ENCODE assay signal across 8 mouse cellular contexts in the genomic region with DNA sequence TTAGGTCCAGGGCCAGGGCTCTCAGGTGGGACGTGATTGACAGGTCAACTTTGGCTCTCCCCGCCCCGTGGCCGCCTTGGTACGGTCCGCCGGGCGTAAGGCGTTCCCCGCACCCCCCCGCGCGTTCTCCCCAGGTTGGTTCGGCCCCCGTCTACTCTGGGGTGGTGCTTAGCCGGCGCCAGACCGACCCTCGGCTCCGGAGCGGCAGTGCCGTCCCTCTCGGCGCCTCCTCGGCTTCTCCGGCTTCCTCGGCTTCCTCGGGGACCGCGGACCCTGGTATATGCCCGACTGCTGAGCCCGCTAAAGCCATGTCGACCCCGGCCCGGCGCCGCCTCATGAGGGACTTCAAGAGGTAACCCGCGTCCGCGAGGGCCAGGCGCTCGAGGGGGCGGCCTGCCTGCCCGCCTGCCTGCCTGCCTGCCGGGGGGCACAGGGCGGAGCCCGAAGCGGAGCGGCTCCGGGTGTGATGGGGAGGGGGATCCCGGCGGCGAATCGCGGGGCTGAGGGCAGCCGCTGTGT. TPM values are rescaled to one million over a fixed set of nuclear protein-coding genes. Genes with fewer than 3 reads are reported as not detected.
DNase-seq lines count a peak whose midpoint lies in the region; ATAC-seq lines count a peak whose summit lies in the region.

No protein-coding gene starts in this region.

- H3K9ac ChIP-seq in embryonic facial prominence, embryonic 12.5 days: peak overlapping the region; percentile 75
- H3K9ac ChIP-seq in midbrain, embryonic 12.5 days (replicated peaks): peak overlapping the region; percentile 76

- no peaks in the 10 kb centered on the region for H3K9me3 ChIP-seq in embryonic facial prominence, embryonic 12.5 days
- H3K9me3 ChIP-seq in limb, embryonic 10.5 days (replicated peaks): no peaks in the 10 kb centered on the region
- H3K9me3 ChIP-seq in midbrain, embryonic 12.5 days: no peaks in the 10 kb centered on the region

- 17% methylated on average over 57 of the region's 57 CpGs for WGBS in embryonic facial prominence, embryonic 12.5 days
- WGBS in limb, embryonic 10.5 days: 9% methylated on average over 53 of the region's 57 CpGs
- WGBS in midbrain, embryonic 12.5 days: 17% methylated on average over 57 of the region's 57 CpGs

- no peaks in the 10 kb centered on the region for H3K27me3 ChIP-seq in embryonic facial prominence, embryonic 12.5 days
- peaks cover 13% of the 10 kb centered on the region for H3K27me3 ChIP-seq in limb, embryonic 10.5 days (ENCODE audit: low read depth, poor library complexity, severe bottlenecking)
- H3K27me3 ChIP-seq in midbrain, embryonic 12.5 days: no peaks in the 10 kb centered on the region

- no peaks in the 10 kb centered on the region for H3K4me1 ChIP-seq in embryonic facial prominence, embryonic 12.5 days
- H3K4me1 ChIP-seq in limb, embryonic 10.5 days: peaks cover 3% of the 10 kb centered on the region
- peaks cover 6% of the 10 kb centered on the region; the same call in 1 of the 2 replicates for H3K4me1 ChIP-seq in midbrain, embryonic 12.5 days

- peak overlapping the region; percentile 64 for H3K4me3 ChIP-seq in embryonic facial prominence, embryonic 12.5 days
- H3K4me3 ChIP-seq in limb, embryonic 10.5 days: peak overlapping the region; percentile 72
- peak overlapping the region; percentile 68 for H3K4me3 ChIP-seq in midbrain, embryonic 12.5 days

- no peaks in the 10 kb centered on the region for H3K36me3 ChIP-seq in embryonic facial prominence, embryonic 12.5 days
- peaks cover 14% of the 10 kb centered on the region for H3K36me3 ChIP-seq in limb, embryonic 10.5 days
- no peaks in the 10 kb centered on the region for H3K36me3 ChIP-seq in midbrain, embryonic 12.5 days

- DNase-seq in 3134 (ENCODE audit: extremely low read depth, insufficient read length, low spot score): peak; percentile 89
- peak; percentile 90 for DNase-seq in adrenal gland, postnatal 25 days
- DNase-seq in heart, adult 18-20 months: peak; percentile 90 to 91
- DNase-seq in kidney, adult 18-20 months: peak; percentile 90
- DNase-seq in limb, embryonic 10.5 days (ENCODE audit: low spot score): peak; percentile 89
- peak; percentile 70 for DNase-seq in skeletal muscle tissue, adult 2 months (ENCODE audit: low read depth, low spot score)

- ATAC-seq in embryonic facial prominence, embryonic 12.5 days (ENCODE audit: insufficient number of reproducible peaks, insufficient read depth, low FRiP score, low TSS enrichment): peak; percentile 93
- ATAC-seq in midbrain, embryonic 12.5 days (ENCODE audit: low FRiP score, low read depth): peak; percentile 97

- peak overlapping the region; percentile 54 for H3K4me2 ChIP-seq in embryonic facial prominence, embryonic 12.5 days (replicated peaks)
- peak overlapping the region; percentile 58 for H3K4me2 ChIP-seq in midbrain, embryonic 12.5 days (replicated peaks)

- peak overlapping the region; percentile 80 for H3K27ac ChIP-seq in embryonic facial prominence, embryonic 12.5 days
- H3K27ac ChIP-seq in limb, embryonic 10.5 days: peak overlapping the region; percentile 88
- H3K27ac ChIP-seq in midbrain, embryonic 12.5 days (replicated peaks): peak overlapping the region; percentile 84

RNA-seq across cellular contexts. Expression of a gene that starts 0.3 kb away (rescaled TPM):
- 44.0 and 51.7 TPM in 2 replicates for total RNA-seq in adrenal gland, postnatal 25 days (2021)
- polyA plus RNA-seq in embryonic facial prominence, embryonic 12.5 days (2016; fragmentation: Nextera tagmentation; extraction: Ambion mirVana): 36.4 and 37.7 TPM in 2 replicates
- total RNA-seq in heart, adult 18-20 months (2021): 10 to 100 TPM; 15.2 to 18.2 TPM
- polyA plus RNA-seq in limb, embryonic 10.5 days (2016; fragmentation: Nextera tagmentation; extraction: Ambion mirVana): 32.0 and 32.6 TPM in 2 replicates
- 28.1 and 32.3 TPM in 2 replicates for polyA plus RNA-seq in midbrain, embryonic 12.5 days (2016; fragmentation: Nextera tagmentation; extraction: Ambion mirVana)

RNA-seq across cellular contexts. Expression of a gene that starts 0.5 kb away (rescaled TPM):
- total RNA-seq in adrenal gland, postnatal 25 days (2021): 57.2 and 72.4 TPM in 2 replicates
- 118 and 120 TPM in 2 replicates for polyA plus RNA-seq in embryonic facial prominence, embryonic 12.5 days (2016; fragmentation: Nextera tagmentation; extraction: Ambion mirVana)
- total RNA-seq in heart, adult 18-20 months (2021): 10 to 100 TPM; 69.8 to 71.6 TPM
- polyA plus RNA-seq in limb, embryonic 10.5 days (2016; fragmentation: Nextera tagmentation; extraction: Ambion mirVana): 125 TPM in 2 replicates
- polyA plus RNA-seq in midbrain, embryonic 12.5 days (2016; fragmentation: Nextera tagmentation; extraction: Ambion mirVana): 110 TPM in 2 replicates

RNA-seq across cellular contexts. Expression of a gene that starts 28.5 kb away (rescaled TPM):
- total RNA-seq in adrenal gland, postnatal 25 days (2021): 10.0 and 10.1 TPM in 2 replicates
- 1.9 and 2.2 TPM in 2 replicates for polyA plus RNA-seq in embryonic facial prominence, embryonic 12.5 days (2016; fragmentation: Nextera tagmentation; extraction: Ambion mirVana)
- 1 to 10 TPM; 3.2 to 3.8 TPM for total RNA-seq in heart, adult 18-20 months (2021)
- 2.3 and 2.7 TPM in 2 replicates for polyA plus RNA-seq in limb, embryonic 10.5 days (2016; fragmentation: Nextera tagmentation; extraction: Ambion mirVana)
- 8.7 and 9.7 TPM in 2 replicates for polyA plus RNA-seq in midbrain, embryonic 12.5 days (2016; fragmentation: Nextera tagmentation; extraction: Ambion mirVana)

Comparison
In these comparisons a context has a peak if more than half of its experiments do, and no peak if none do; other contexts are left out.
1. Peak in every context shown above with its lines: DNase-seq, ATAC-seq, H3K4me3 ChIP-seq and H3K27ac ChIP-seq.